In the genomic region with DNA sequence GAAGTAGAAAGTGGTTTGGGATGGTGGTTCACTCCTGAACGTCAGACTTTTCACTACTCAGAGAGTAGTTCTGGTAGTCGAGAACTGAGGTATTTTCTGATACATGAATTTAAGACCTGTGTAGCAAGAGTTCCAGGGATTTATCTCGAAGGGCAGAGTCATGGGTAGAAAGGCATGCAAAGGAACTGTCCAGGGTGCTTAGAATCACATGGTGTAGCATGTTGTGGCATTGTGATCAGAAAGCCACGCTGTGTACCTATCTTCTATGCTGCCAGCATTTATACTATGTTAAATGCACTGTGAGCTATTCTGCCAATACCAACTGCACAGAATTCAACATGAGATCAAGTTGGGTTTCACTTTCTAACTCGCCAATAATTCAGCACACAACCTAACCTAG, we compare ENCODE assay signal across 18 mouse cellular contexts.
A peak's percentile ranks its signal among the peaks of the same experiment; 100 is the strongest.
DNase-seq lines count a peak whose midpoint lies in the region; ATAC-seq and TF ChIP-seq lines count a peak whose summit lies in the region.
"Had no signal": no experiment of that assay in that cellular context is flagged by ENCODE, and none has a peak within 500 bp of the region (broad histone marks: within the 10 kb centered on the region; RNA-seq: fewer than 3 reads in every experiment).

No protein-coding gene starts in this region.

- H3K9ac ChIP-seq in limb, embryonic 11.5 days (ENCODE audit: low read length) = no peak overlapping the region
- no peak overlapping the region for H3K9ac ChIP-seq in MEL (ENCODE audit: control insufficient read depth, low read depth, low read length, poor library complexity, severe bottlenecking)
- H3K9ac ChIP-seq in embryonic facial prominence, embryonic 14.5 days (ENCODE audit: low read depth, low read length) = no peak overlapping the region
- H3K9ac ChIP-seq in forebrain, embryonic 15.5 days (replicated peaks) = no peak overlapping the region
- H3K9ac ChIP-seq: kidney, embryonic 15.5 days; liver, embryonic 13.5 days; neural tube, embryonic 12.5 days had no signal

- H3K4me3 ChIP-seq in limb, embryonic 11.5 days (ENCODE audit: low read depth, low read length) = no peak overlapping the region
- no peak overlapping the region for H3K4me3 ChIP-seq in limb, embryonic 10.5 days
- H3K4me3 ChIP-seq in MEL (ENCODE audit: control insufficient read depth in 1 of 2, insufficient read depth in 1 of 2, low read depth in 2 of 2, low read length in 2 of 2) = no peak overlapping the region
- H3K4me3 ChIP-seq in embryonic facial prominence, embryonic 14.5 days (ENCODE audit: low read depth, low read length) = no peak overlapping the region
- no peak overlapping the region for H3K4me3 ChIP-seq in forebrain, embryonic 15.5 days
- H3K4me3 ChIP-seq: kidney, embryonic 15.5 days; left cerebral cortex, adult 2 months; liver, embryonic 13.5 days; midbrain, embryonic 10.5 days; neural tube, embryonic 12.5 days had no signal

- no peaks in the 10 kb centered on the region for H3K9me3 ChIP-seq in limb, embryonic 11.5 days (ENCODE audit: control insufficient read depth, low read length)
- H3K9me3 ChIP-seq in limb, embryonic 10.5 days (replicated peaks) = no peaks in the 10 kb centered on the region
- H3K9me3 ChIP-seq in MEL (replicated peaks; ENCODE audit: insufficient read depth, low read length) = no peaks in the 10 kb centered on the region
- no peaks in the 10 kb centered on the region for H3K9me3 ChIP-seq in embryonic facial prominence, embryonic 14.5 days (ENCODE audit: control insufficient read depth, low read length)
- no peaks in the 10 kb centered on the region for H3K9me3 ChIP-seq in forebrain, embryonic 15.5 days
- H3K9me3 ChIP-seq: kidney, embryonic 15.5 days; liver, embryonic 13.5 days; midbrain, embryonic 10.5 days; neural tube, embryonic 12.5 days had no signal

- ATAC-seq in CD4-positive, CD25-positive, alpha-beta regulatory T cell, adult 4 months = no peak
- ATAC-seq in limb, embryonic 11.5 days (ENCODE audit: insufficient number of reproducible peaks, low FRiP score, low TSS enrichment, low read depth) = no peak
- no peak for ATAC-seq in embryonic facial prominence, embryonic 14.5 days (ENCODE audit: low read depth)
- ATAC-seq in forebrain, embryonic 15.5 days (replicated peaks) = no peak

- no peak overlapping the region for H3K27ac ChIP-seq in limb, embryonic 11.5 days (replicated peaks; ENCODE audit: low read depth, low read length)
- H3K27ac ChIP-seq in limb, embryonic 10.5 days = no peak overlapping the region
- no peak overlapping the region for H3K27ac ChIP-seq in MEL (ENCODE audit: control insufficient read depth, low read depth, low read length)
- H3K27ac ChIP-seq in embryonic facial prominence, embryonic 14.5 days (replicated peaks; ENCODE audit: low read depth, low read length) = no peak overlapping the region
- no peak overlapping the region for H3K27ac ChIP-seq in forebrain, embryonic 15.5 days (replicated peaks)
- H3K27ac ChIP-seq: kidney, embryonic 15.5 days; left cerebral cortex, adult 2 months; liver, embryonic 13.5 days; midbrain, embryonic 10.5 days; neural tube, embryonic 12.5 days had no signal

- peak; percentile 31 for DNase-seq in CD4-positive, CD25-positive, alpha-beta regulatory T cell, adult 2 months (ENCODE audit: low read depth, low spot score)
- peak; percentile 44 for DNase-seq in limb, embryonic 11.5 days (ENCODE audit: low spot score)
- no peak for DNase-seq in limb, embryonic 10.5 days (ENCODE audit: low spot score)
- peak; percentile 30 for DNase-seq in MEL (ENCODE audit: low read depth, low spot score)
- DNase-seq in embryonic facial prominence, embryonic 14.5 days (ENCODE audit: low spot score) = peak; percentile 53
- no peak for DNase-seq in gastrocnemius, postnatal 4 days (ENCODE audit: low spot score in 2 of 2)
- DNase-seq: cerebellum, adult 18-20 months; heart, adult 18-20 months; heart, postnatal 36 days; liver, embryonic 13.5 days; right cerebral cortex, adult 18-20 months; thymus, postnatal 25 days had no signal

- TF ChIP-seq EP300 in MEL (IDR thresholded peaks at IDR 0.05; ENCODE audit: low read depth in 1 of 2, low read length in 2 of 2) = no peak

- WGBS in limb, embryonic 11.5 days = 77% methylated on average over 5 of the region's 5 CpGs
- 81% methylated on average over 5 of the region's 5 CpGs for WGBS in limb, embryonic 10.5 days
- WGBS in embryonic facial prominence, embryonic 14.5 days = 63% methylated on average over 5 of the region's 5 CpGs
- WGBS in forebrain, embryonic 15.5 days = 77% methylated on average over 5 of the region's 5 CpGs

- H3K4me1 ChIP-seq in limb, embryonic 11.5 days (ENCODE audit: control insufficient read depth, insufficient read depth, low read length) = no peaks in the 10 kb centered on the region
- peaks cover 6% of the 10 kb centered on the region for H3K4me1 ChIP-seq in limb, embryonic 10.5 days
- no peaks in the 10 kb centered on the region for H3K4me1 ChIP-seq in MEL (ENCODE audit: control insufficient read depth in 1 of 2, insufficient read depth in 2 of 2, low read length in 2 of 2)
- H3K4me1 ChIP-seq in embryonic facial prominence, embryonic 14.5 days (ENCODE audit: control insufficient read depth, insufficient read depth, low read length) = 0 out of 2 replicates have a peak, but pooled peaks cover 4% of the 10 kb centered on the region
- no peaks in the 10 kb centered on the region for H3K4me1 ChIP-seq in forebrain, embryonic 15.5 days
- H3K4me1 ChIP-seq: kidney, embryonic 15.5 days; liver, embryonic 13.5 days; midbrain, embryonic 10.5 days; neural tube, embryonic 12.5 days had no signal

- no peak for TF ChIP-seq RAD21 in MEL (IDR thresholded peaks at IDR 0.05; ENCODE audit: low read depth, low read length)

- no peak overlapping the region for H3K4me2 ChIP-seq in limb, embryonic 11.5 days (ENCODE audit: low read depth, severe bottlenecking)
- H3K4me2 ChIP-seq in embryonic facial prominence, embryonic 14.5 days (ENCODE audit: low read depth, low read length) = no peak overlapping the region
- H3K4me2 ChIP-seq in forebrain, embryonic 15.5 days (replicated peaks) = no peak overlapping the region
- H3K4me2 ChIP-seq: kidney, embryonic 15.5 days; liver, embryonic 13.5 days; neural tube, embryonic 12.5 days had no signal

- no peaks in the 10 kb centered on the region for H3K27me3 ChIP-seq in limb, embryonic 11.5 days (ENCODE audit: control insufficient read depth, insufficient read depth, low read length)
- H3K27me3 ChIP-seq in limb, embryonic 10.5 days (ENCODE audit: low read depth, poor library complexity, severe bottlenecking) = no peaks in the 10 kb centered on the region
- H3K27me3 ChIP-seq in MEL (ENCODE audit: control insufficient read depth in 1 of 2, insufficient read depth in 2 of 2, low read length in 2 of 2) = no peaks in the 10 kb centered on the region
- no peaks in the 10 kb centered on the region for H3K27me3 ChIP-seq in embryonic facial prominence, embryonic 14.5 days (replicated peaks; ENCODE audit: control insufficient read depth, insufficient read depth, low read length)
- H3K27me3 ChIP-seq in forebrain, embryonic 15.5 days = no peaks in the 10 kb centered on the region
- H3K27me3 ChIP-seq: kidney, embryonic 15.5 days; liver, embryonic 13.5 days; neural tube, embryonic 12.5 days had no signal

- TF ChIP-seq CTCF in MEL (IDR thresholded peaks at IDR 0.05 in 2 of 3, conservative IDR thresholded peaks at IDR 0.05 in 1 of 3; ENCODE audit: control insufficient read depth in 1 of 3, insufficient read depth in 1 of 3, low read depth in 2 of 3, low read length in 3 of 3, poor library complexity in 1 of 3, severe bottlenecking in 1 of 3) = no peak

- no peaks in the 10 kb centered on the region for H3K36me3 ChIP-seq in limb, embryonic 11.5 days (ENCODE audit: control insufficient read depth, insufficient read depth, low read length)
- no peaks in the 10 kb centered on the region for H3K36me3 ChIP-seq in limb, embryonic 10.5 days
- no peaks in the 10 kb centered on the region for H3K36me3 ChIP-seq in MEL (ENCODE audit: control insufficient read depth in 1 of 2, insufficient read depth in 2 of 2, low read length in 2 of 2)
- H3K36me3 ChIP-seq in embryonic facial prominence, embryonic 14.5 days (ENCODE audit: control insufficient read depth, insufficient read depth, low read length) = no peaks in the 10 kb centered on the region
- no peaks in the 10 kb centered on the region for H3K36me3 ChIP-seq in forebrain, embryonic 15.5 days
- H3K36me3 ChIP-seq: kidney, embryonic 15.5 days; liver, embryonic 13.5 days; midbrain, embryonic 10.5 days; neural tube, embryonic 12.5 days had no signal

- no peaks in the 10 kb centered on the region for H3K79me2 ChIP-seq in MEL (ENCODE audit: control insufficient read depth, insufficient read depth, low read length, poor library complexity)

- no peak for TF ChIP-seq POLR2A in MEL (IDR thresholded peaks at IDR 0.05; ENCODE audit: control insufficient read depth in 1 of 2, insufficient read depth in 1 of 2, low read depth in 1 of 2, low read length in 2 of 2, poor library complexity in 1 of 2)

TF ChIP-seq in MEL, 35 proteins besides CTCF, POLR2A, EP300 and RAD21:
- TF ChIP-seq MXI1 (IDR thresholded peaks at IDR 0.05; ENCODE audit: low read depth, low read length) (peak; percentile 64), MYB (IDR thresholded peaks at IDR 0.05; ENCODE audit: low read depth, low read length) (no peak), MAX (IDR thresholded peaks at IDR 0.05; ENCODE audit: low read length) (peak; percentile 27; the same call in 1 of the 2 replicates), TAL1 (IDR thresholded peaks at IDR 0.05; ENCODE audit: low read length) (no peak), HCFC1 (IDR thresholded peaks at IDR 0.05; ENCODE audit: low read depth, low read length) (no peak), MYC (IDR thresholded peaks at IDR 0.05; ENCODE audit: low read depth, low read length) (no peak), ZNF384 (IDR thresholded peaks at IDR 0.05; ENCODE audit: low read depth, low read length) (no peak), MAFK (IDR thresholded peaks at IDR 0.05; ENCODE audit: borderline replicate concordance, low read depth, low read length) (no peak), POLR2AphosphoS5 (IDR thresholded peaks at IDR 0.05; ENCODE audit: borderline replicate concordance, low read depth, low read length) (no peak), GATA1 (IDR thresholded peaks at IDR 0.05; ENCODE audit: low read depth, low read length) (no peak), KAT2A (conservative IDR thresholded peaks at IDR 0.05; ENCODE audit: low read depth, low read length) (no peak), ZMIZ1 (IDR thresholded peaks at IDR 0.05; ENCODE audit: low read depth, low read length) (no peak)
TF ChIP-seq in MEL: peak in this region for 2.

Comparison
In these comparisons a context has a peak if more than half of its experiments do, and no peak if none do; other contexts are left out.
1. DNase-seq: peak in CD4-positive, CD25-positive, alpha-beta regulatory T cell, adult 2 months (single experiment), limb, embryonic 11.5 days (single experiment), MEL (single experiment) and embryonic facial prominence, embryonic 14.5 days (single experiment); none in limb, embryonic 10.5 days (single experiment) and gastrocnemius, postnatal 4 days (0 of 2).